ENCODE assay signal across 10 mouse cellular contexts in the genomic region with DNA sequence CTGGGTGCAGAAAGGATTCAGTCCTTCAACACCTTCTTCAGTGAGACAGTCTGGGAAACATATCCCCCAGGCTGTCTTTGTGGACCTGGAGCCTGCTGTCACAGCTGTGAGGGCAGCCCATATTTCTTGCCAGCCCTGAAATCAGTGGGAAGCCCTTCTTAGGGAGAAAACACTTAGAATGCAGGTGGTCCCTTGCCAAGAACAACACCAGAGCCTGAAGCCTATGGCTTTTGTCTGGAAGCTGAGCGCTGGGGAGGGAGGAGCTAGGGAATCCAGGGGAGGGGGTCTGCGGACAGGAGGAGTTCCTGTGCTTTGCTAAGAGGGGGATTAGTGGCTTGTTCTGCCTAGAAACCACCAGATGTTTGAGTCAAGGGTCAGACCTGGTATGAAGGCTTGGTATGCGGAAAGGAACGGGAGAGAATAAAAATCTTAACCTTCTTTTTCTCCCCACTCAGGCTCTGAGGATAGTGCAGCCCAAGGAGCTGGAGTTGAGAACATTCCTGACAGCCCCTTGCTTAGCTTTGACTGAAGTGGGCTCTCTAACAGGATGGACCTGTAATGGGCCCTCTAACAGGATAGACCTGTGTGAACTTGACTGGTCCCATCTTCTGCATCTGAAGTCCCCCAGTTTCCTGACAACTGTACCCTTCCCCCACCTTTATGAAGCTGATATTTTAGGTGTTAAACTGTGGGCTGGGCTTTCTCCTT. TPM values are rescaled to one million over a fixed set of nuclear protein-coding genes. Genes with fewer than 3 reads are reported as not detected.
A peak's percentile ranks its signal among the peaks of the same experiment; 100 is the strongest.
DNase-seq lines count a peak whose midpoint lies in the region; ATAC-seq and TF ChIP-seq lines count a peak whose summit lies in the region.
"Had no signal": no experiment of that assay in that cellular context is flagged by ENCODE, and none has a peak within 500 bp of the region (broad histone marks: within the 10 kb centered on the region; RNA-seq: fewer than 3 reads in every experiment).

No protein-coding gene starts in this region.

- H3K9ac ChIP-seq in kidney, embryonic 14.5 days (ENCODE audit: low read depth, low read length), result no peak overlapping the region
- no peak overlapping the region for H3K9ac ChIP-seq in embryonic facial prominence, embryonic 15.5 days
- H3K9ac ChIP-seq in kidney, postnatal 0 days (ENCODE audit: low read depth, low read length), result no peak overlapping the region
- H3K9ac ChIP-seq in neural tube, embryonic 11.5 days (ENCODE audit: low read length), result no peak overlapping the region

- H3K4me3 ChIP-seq in kidney, embryonic 14.5 days (ENCODE audit: low read length), result no peak overlapping the region
- H3K4me3 ChIP-seq in embryonic facial prominence, embryonic 15.5 days (replicated peaks), result no peak overlapping the region
- no peak overlapping the region for H3K4me3 ChIP-seq in kidney, postnatal 0 days (replicated peaks; ENCODE audit: low read depth, low read length)
- H3K4me3 ChIP-seq in neural tube, embryonic 11.5 days (ENCODE audit: low read depth, low read length), result no peak overlapping the region

- no peak overlapping the region for H3K4me2 ChIP-seq in kidney, embryonic 14.5 days (replicated peaks; ENCODE audit: low read depth, low read length)
- H3K4me2 ChIP-seq in embryonic facial prominence, embryonic 15.5 days (replicated peaks), result no peak overlapping the region
- H3K4me2 ChIP-seq in kidney, postnatal 0 days (ENCODE audit: low read length), result no peak overlapping the region
- no peak overlapping the region for H3K4me2 ChIP-seq in neural tube, embryonic 11.5 days (ENCODE audit: low read depth)

- peak overlapping the region; percentile 74 for H3K27ac ChIP-seq in kidney, embryonic 14.5 days (ENCODE audit: low read depth, low read length)
- H3K27ac ChIP-seq in embryonic facial prominence, embryonic 15.5 days (replicated peaks), result peak overlapping the region; percentile 72
- peak overlapping the region; percentile 72 for H3K27ac ChIP-seq in kidney, postnatal 0 days
- no peak overlapping the region for H3K27ac ChIP-seq in neural tube, embryonic 11.5 days (ENCODE audit: low read depth, low read length)

- WGBS in kidney, embryonic 14.5 days, result 14% methylated on average over 4 of the region's 4 CpGs
- WGBS in embryonic facial prominence, embryonic 15.5 days, result 12% methylated on average over 4 of the region's 4 CpGs
- 17% methylated on average over 4 of the region's 4 CpGs for WGBS in kidney, postnatal 0 days
- WGBS in neural tube, embryonic 11.5 days, result 24% methylated on average over 4 of the region's 4 CpGs

- peaks cover 17% of the 10 kb centered on the region; the same call in 1 of the 2 replicates for H3K4me1 ChIP-seq in kidney, embryonic 14.5 days (ENCODE audit: control insufficient read depth, insufficient read depth, low read length)
- peaks cover 29% of the 10 kb centered on the region for H3K4me1 ChIP-seq in embryonic facial prominence, embryonic 15.5 days
- peaks cover 17% of the 10 kb centered on the region for H3K4me1 ChIP-seq in kidney, postnatal 0 days (replicated peaks; ENCODE audit: insufficient read depth, low read length)
- H3K4me1 ChIP-seq in neural tube, embryonic 11.5 days (ENCODE audit: control insufficient read depth, insufficient read depth, low read length), result peaks cover 9% of the 10 kb centered on the region

- ATAC-seq in kidney, embryonic 14.5 days (ENCODE audit: low FRiP score, low TSS enrichment), result peak; percentile 83
- ATAC-seq in embryonic facial prominence, embryonic 15.5 days (ENCODE audit: insufficient number of reproducible peaks, low FRiP score, low TSS enrichment, low read depth), result peak; percentile 65
- ATAC-seq in kidney, postnatal 0 days (replicated peaks; ENCODE audit: low FRiP score, low read depth), result peak; percentile 33; the same call in 1 of the 2 replicates
- no peak for ATAC-seq in neural tube, embryonic 11.5 days (ENCODE audit: insufficient read depth, low FRiP score, low TSS enrichment)

- no peaks in the 10 kb centered on the region for H3K36me3 ChIP-seq in kidney, embryonic 14.5 days (ENCODE audit: control insufficient read depth, insufficient read depth, low read length)
- H3K36me3 ChIP-seq in embryonic facial prominence, embryonic 15.5 days, result no peaks in the 10 kb centered on the region
- no peaks in the 10 kb centered on the region for H3K36me3 ChIP-seq in kidney, postnatal 0 days (ENCODE audit: insufficient read depth, low read length)
- no peaks in the 10 kb centered on the region for H3K36me3 ChIP-seq in neural tube, embryonic 11.5 days (ENCODE audit: control insufficient read depth, insufficient read depth, low read length)

- H3K27me3 ChIP-seq in kidney, embryonic 14.5 days (ENCODE audit: control insufficient read depth, insufficient read depth, low read length), result peaks cover 6% of the 10 kb centered on the region; the same call in 1 of the 2 replicates
- H3K27me3 ChIP-seq in embryonic facial prominence, embryonic 15.5 days, result peaks cover 11% of the 10 kb centered on the region
- H3K27me3 ChIP-seq in kidney, postnatal 0 days (ENCODE audit: insufficient read depth, low read length), result no peaks in the 10 kb centered on the region
- peaks cover 15% of the 10 kb centered on the region for H3K27me3 ChIP-seq in neural tube, embryonic 11.5 days (ENCODE audit: control insufficient read depth, insufficient read depth, low read length)

- DNase-seq in kidney, adult 8-10 months, result no peak
- peak; percentile 92 for DNase-seq in kidney, postnatal 0 days (ENCODE audit: low spot score)
- peak; percentile 60 for DNase-seq in neural tube, embryonic 11.5 days (ENCODE audit: low spot score)
- DNase-seq in right cerebral cortex, adult 18-20 months, result no peak
- no peak for DNase-seq in ovary, postnatal 36 days (ENCODE audit: low spot score)
- DNase-seq in spleen, postnatal 36 days (ENCODE audit: low spot score in 2 of 2), result no peak
- DNase-seq: cerebellum, adult 8-10 months had no signal

- no peak for TF ChIP-seq CTCF in kidney, postnatal 0 days (IDR thresholded peaks at IDR 0.05; ENCODE audit: low read depth)

- H3K9me3 ChIP-seq in kidney, embryonic 14.5 days (ENCODE audit: control insufficient read depth, low read length), result no peaks in the 10 kb centered on the region
- H3K9me3 ChIP-seq in embryonic facial prominence, embryonic 15.5 days (replicated peaks), result no peaks in the 10 kb centered on the region
- no peaks in the 10 kb centered on the region for H3K9me3 ChIP-seq in kidney, postnatal 0 days (replicated peaks; ENCODE audit: low read length)
- H3K9me3 ChIP-seq in neural tube, embryonic 11.5 days (ENCODE audit: control insufficient read depth, low read length), result no peaks in the 10 kb centered on the region
- H3K9me3 ChIP-seq: G1E had no signal

RNA-seq across cellular contexts. Expression of a gene that starts 22.2 kb away (rescaled TPM):
- polyA plus RNA-seq in kidney, embryonic 14.5 days (2014; fragmentation: Nextera tagmentation; extraction: Ambion mirVana), result 38.0 and 46.3 TPM in 2 replicates
- 41.0 and 41.4 TPM in 2 replicates for polyA plus RNA-seq in embryonic facial prominence, embryonic 15.5 days (2015; fragmentation: Nextera tagmentation; extraction: Ambion mirVana)
- polyA plus RNA-seq in kidney, postnatal 0 days (2015; fragmentation: Nextera tagmentation; extraction: Ambion mirVana), result 33.8 and 38.7 TPM in 2 replicates
- polyA plus RNA-seq in neural tube, embryonic 11.5 days (2014; fragmentation: Nextera tagmentation; extraction: Ambion mirVana), result 52.0 TPM in 2 replicates

RNA-seq across cellular contexts. Expression of a gene that starts 32.8 kb away (rescaled TPM):
- not detected in 2 replicates for polyA plus RNA-seq in kidney, embryonic 14.5 days (2014; fragmentation: Nextera tagmentation; extraction: Ambion mirVana)
- polyA plus RNA-seq in embryonic facial prominence, embryonic 15.5 days (2015; fragmentation: Nextera tagmentation; extraction: Ambion mirVana), result not detected in 2 replicates
- polyA plus RNA-seq in kidney, postnatal 0 days (2015; fragmentation: Nextera tagmentation; extraction: Ambion mirVana), result not detected in 2 replicates
- not detected in 2 replicates for polyA plus RNA-seq in neural tube, embryonic 11.5 days (2014; fragmentation: Nextera tagmentation; extraction: Ambion mirVana)
- polyA plus RNA-seq: G1E had no signal

RNA-seq across cellular contexts. Expression of a gene that starts 43.3 kb away (rescaled TPM):
- polyA plus RNA-seq in kidney, embryonic 14.5 days (2014; fragmentation: Nextera tagmentation; extraction: Ambion mirVana), result 42.3 and 75.9 TPM in 2 replicates
- polyA plus RNA-seq in embryonic facial prominence, embryonic 15.5 days (2015; fragmentation: Nextera tagmentation; extraction: Ambion mirVana), result 73.5 and 76.0 TPM in 2 replicates
- 40.2 and 42.4 TPM in 2 replicates for polyA plus RNA-seq in kidney, postnatal 0 days (2015; fragmentation: Nextera tagmentation; extraction: Ambion mirVana)
- 98.7 and 99.6 TPM in 2 replicates for polyA plus RNA-seq in neural tube, embryonic 11.5 days (2014; fragmentation: Nextera tagmentation; extraction: Ambion mirVana)

Comparison
In these comparisons a context has a peak if more than half of its experiments do, and no peak if none do; other contexts are left out.
1. DNase-seq: peak in kidney, postnatal 0 days (single experiment) and neural tube, embryonic 11.5 days (single experiment); none in kidney, adult 8-10 months (0 of 2), right cerebral cortex, adult 18-20 months (single experiment), ovary, postnatal 36 days (single experiment) and spleen, postnatal 36 days (0 of 2).